Mouse (Mus musculus) kidney, adult 2 months (tissue): ENCODE data around the gene Fgd5. TPM values are rescaled to one million over a fixed set of nuclear protein-coding genes. Genes with fewer than 3 reads are reported as not detected.

Source experiments
- DNase-seq: peaks from one replicate; pipeline ENCODE4 v3.0.0; 2021
- H3K27ac ChIP-seq: fragments of 200-500 bp; 2 replicates; pipeline ENCODE4 v1.5.1; 2012; ENCODE audit warnings: low read depth, low read length, control low read depth, inconsistent platforms; ENCODE audit not compliant: insufficient read depth
- H3K27me3 ChIP-seq: fragments of 200-500 bp; replicated peaks from 2 replicates; pipeline ENCODE4 v1.6.1; 2012; ENCODE audit warnings: mild to moderate bottlenecking, moderate library complexity, low read length, inconsistent platforms; ENCODE audit not compliant: control insufficient read depth, insufficient read depth
- H3K36me3 ChIP-seq: fragments of 200-500 bp; 2 replicates; pipeline ENCODE4 v1.6.1; 2012; ENCODE audit warnings: mild to moderate bottlenecking, moderate library complexity, low read length, inconsistent platforms; ENCODE audit not compliant: control insufficient read depth, insufficient read depth
- H3K4me1 ChIP-seq: fragments of 200-500 bp; 2 replicates; pipeline ENCODE4 v1.6.1; 2011; ENCODE audit warnings: low read length; ENCODE audit not compliant: control insufficient read depth, insufficient read depth
- H3K4me3 ChIP-seq: fragments of 200-500 bp; 2 replicates; pipeline ENCODE4 v1.5.1; 2011; ENCODE audit warnings: mild to moderate bottlenecking, low read depth, low read length, control low read depth; ENCODE audit not compliant: insufficient read depth
- CTCF ChIP-seq: fragments of 200-500 bp; conservative IDR thresholded peaks from 2 replicates; pipeline ENCODE4 v1.5.1; 2011; ENCODE audit warnings: low read depth, mild to moderate bottlenecking, control low read depth, low read length, moderate library complexity, mixed read lengths; ENCODE audit not compliant: insufficient read depth, insufficient read length
- POLR2A ChIP-seq: fragments of 200-500 bp; IDR thresholded peaks from one replicate; pipeline ENCODE4 v1.6.1; 2011; ENCODE audit warnings: low read depth, low read length, control low read depth
- WGBS: fragments of 180-500 bp; shearing (Covaris S2); methylation state at CpG from one replicate; pipeline ENCODE4 v1.1.7; 2018; 5-methylcytosine and 5-hydroxymethylcytosine counted together
- polyA plus RNA-seq: library from polyadenylated mRNA; depleted of rRNA; stranded (reverse); fragments of >200 nt; gene quantifications from 2 replicates; pipeline ENCODE4 v1.2.3, GENCODE M21; 2012

Gene Fgd5
- polyA plus RNA-seq, 1 experiment, result 11.6 TPM

- no peak for TF ChIP-seq POLR2A
- no peak for TF ChIP-seq CTCF
- H3K4me3 ChIP-seq, result no peak overlapping the region
- 58% methylated on average over 9 of the region's 9 CpGs for WGBS
- H3K27me3 ChIP-seq, result no peaks in the 10 kb centered on the region
- H3K27ac ChIP-seq, result no peak overlapping the region
- H3K36me3 ChIP-seq, result no peaks in the 10 kb centered on the region
- no peak for DNase-seq
- H3K4me1 ChIP-seq, result no peaks in the 10 kb centered on the region
Observed at GRCm38 (mm10) chr6:92021061-92021460, 42.4 kb downstream of the Fgd5 start.

GRCm38 (mm10) chr6:92021506-92021905 is 42.8 kb downstream of the Fgd5 start:
- peak; percentile 31 for DNase-seq
- H3K27ac ChIP-seq, result no peak overlapping the region

GRCm38 (mm10) chr6:92025252-92025651 is 46.6 kb downstream of the Fgd5 start:
- Histone ChIP-seq H3K4me1 (no peaks in the 10 kb centered on the region), H3K27ac (no peak overlapping the region), H3K36me3 (no peaks in the 10 kb centered on the region), H3K27me3 (no peaks in the 10 kb centered on the region), H3K4me3 (no peak overlapping the region)
- TF ChIP-seq CTCF (no peak), POLR2A (no peak)
- DNase-seq, result no peak
- 100% methylated on average over 1 of the region's 1 CpGs for WGBS

More at GRCm38 (mm10) chr6:92021506-92021905, 42.8 kb downstream of the Fgd5 start:
- no peak for TF ChIP-seq POLR2A
- TF ChIP-seq CTCF, result no peak
- H3K36me3 ChIP-seq, result no peaks in the 10 kb centered on the region
- 65% methylated on average over 6 of the region's 6 CpGs for WGBS
- H3K27me3 ChIP-seq, result no peaks in the 10 kb centered on the region
- no peaks in the 10 kb centered on the region for H3K4me1 ChIP-seq
- no peak overlapping the region for H3K4me3 ChIP-seq

GRCm38 (mm10) chr6:92027379-92027778 is 48.7 kb downstream of the Fgd5 start:
- DNase-seq, result no peak
- H3K4me3 ChIP-seq, result no peak overlapping the region
- no peak overlapping the region for H3K27ac ChIP-seq
- H3K4me1 ChIP-seq, result no peaks in the 10 kb centered on the region
- 61% methylated on average over 4 of the region's 4 CpGs for WGBS
- no peaks in the 10 kb centered on the region for H3K36me3 ChIP-seq
- TF ChIP-seq POLR2A (no peak), CTCF (no peak)
- H3K27me3 ChIP-seq, result no peaks in the 10 kb centered on the region

- H3K36me3 ChIP-seq, result no peaks in the 10 kb centered on the region
- peak; percentile 61 for DNase-seq
- H3K4me3 ChIP-seq, result no peak overlapping the region
- H3K4me1 ChIP-seq, result peaks cover 2% of the 10 kb centered on the region; the same call in 1 of the 2 replicates
- TF ChIP-seq POLR2A, result no peak
- no peak for TF ChIP-seq CTCF
- no peaks in the 10 kb centered on the region for H3K27me3 ChIP-seq
- no peak overlapping the region for H3K27ac ChIP-seq
- 56% methylated on average over 8 of the region's 8 CpGs for WGBS
Observed at GRCm38 (mm10) chr6:92030646-92031045, 52.0 kb downstream of the Fgd5 start.

- Histone ChIP-seq H3K27me3 (no peaks in the 10 kb centered on the region), H3K4me3 (no peak overlapping the region), H3K27ac (peak overlapping the region; percentile 61), H3K4me1 (peaks cover 2% of the 10 kb centered on the region; the same call in 1 of the 2 replicates), H3K36me3 (no peaks in the 10 kb centered on the region)
- no peak for TF ChIP-seq POLR2A
- TF ChIP-seq CTCF, result no peak
- 16% methylated on average over 6 of the region's 6 CpGs for WGBS
- peak; percentile 85 for DNase-seq
Observed at GRCm38 (mm10) chr6:92034713-92035112, 56.0 kb downstream of the Fgd5 start.

GRCm38 (mm10) chr6:92036372-92036771 is 57.7 kb downstream of the Fgd5 start:
- 52% methylated on average over 5 of the region's 5 CpGs for WGBS
- no peaks in the 10 kb centered on the region for H3K36me3 ChIP-seq
- H3K4me1 ChIP-seq, result peaks cover 2% of the 10 kb centered on the region; the same call in 1 of the 2 replicates
- H3K4me3 ChIP-seq, result no peak overlapping the region
- TF ChIP-seq CTCF (no peak), POLR2A (no peak)
- no peaks in the 10 kb centered on the region for H3K27me3 ChIP-seq
- no peak overlapping the region for H3K27ac ChIP-seq
- DNase-seq, result peak; percentile 68
